Mouse (Mus musculus) neural tube, embryonic 15.5 days (tissue): ENCODE results near the gene Lrrc8a. TPM values are rescaled to one million over a fixed set of nuclear protein-coding genes. Genes with fewer than 3 reads are reported as not detected.
A peak's percentile ranks its signal among the peaks of the same experiment; 100 is the strongest.

Experiments used
- ATAC-seq: fragments of 200-750 bp; cut with Nextera tagmentation; 2 replicates; pipeline ENCODE4 v1.8.0; 2017; ENCODE audit warnings: mild to moderate bottlenecking, moderate TSS enrichment, moderate library complexity; ENCODE audit not compliant: low FRiP score
- H3K27ac ChIP-seq: fragments of 300-500 bp; sonication (generic); replicated peaks from 2 replicates; pipeline ENCODE4 v1.5.1; 2015; ENCODE audit warnings: mild to moderate bottlenecking, inconsistent platforms
- H3K27me3 ChIP-seq: fragments of 300-500 bp; sonication (generic); replicated peaks from 2 replicates; pipeline ENCODE4 v1.6.1; 2015; ENCODE audit warnings: inconsistent platforms
- H3K36me3 ChIP-seq: fragments of 300-500 bp; sonication (generic); 2 replicates; pipeline ENCODE4 v1.6.1; 2015; ENCODE audit warnings: inconsistent platforms
- H3K4me1 ChIP-seq: fragments of 300-500 bp; sonication (generic); 2 replicates; pipeline ENCODE4 v1.6.1; 2015; ENCODE audit warnings: inconsistent platforms
- H3K4me2 ChIP-seq: fragments of 300-500 bp; sonication (generic); 2 replicates; pipeline ENCODE4 v1.6.1; 2015; ENCODE audit warnings: inconsistent platforms, mild to moderate bottlenecking, moderate library complexity
- H3K4me3 ChIP-seq: fragments of 300-500 bp; sonication (generic); replicated peaks from 2 replicates; pipeline ENCODE4 v1.5.1; 2015; ENCODE audit warnings: mild to moderate bottlenecking, inconsistent platforms
- H3K9ac ChIP-seq: fragments of 300-500 bp; sonication (generic); replicated peaks from 2 replicates; pipeline ENCODE4 v1.6.1; 2015; ENCODE audit warnings: mild to moderate bottlenecking, inconsistent platforms
- H3K9me3 ChIP-seq: fragments of 300-500 bp; sonication (generic); replicated peaks from 2 replicates; pipeline ENCODE4 v1.6.1; 2016; ENCODE audit warnings: inconsistent platforms
- WGBS: fragments of 180-500 bp; shearing (Covaris S2); methylation state at CpG from one replicate; pipeline ENCODE4 v1.1.7; 2015; ENCODE audit warnings: mixed read lengths; 5-methylcytosine and 5-hydroxymethylcytosine counted together
- polyA plus RNA-seq: library from polyadenylated mRNA; unstranded; fragments of >200 nt; fragmentation: Nextera tagmentation; extraction: Ambion mirVana; gene quantifications from 2 replicates; pipeline ENCODE4 v1.2.1, GENCODE M21; 2015

Gene Lrrc8a
- polyA plus RNA-seq: 47.5 and 49.1 TPM in 2 replicates

- Histone ChIP-seq H3K4me1 (peaks cover 36% of the 10 kb centered on the region), H3K27me3 (no peaks in the 10 kb centered on the region), H3K36me3 (peaks cover 26% of the 10 kb centered on the region), H3K9ac (peak within 1 kb of the TSS; percentile 92), H3K27ac (peak within 1 kb of the TSS; percentile 94), H3K9me3 (no peaks in the 10 kb centered on the region), H3K4me2 (peak within 1 kb of the TSS; percentile 78), H3K4me3 (peak within 1 kb of the TSS; percentile 84)
- WGBS: under 1% methylated on average over 64 of the region's 67 CpGs
- ATAC-seq: peak; percentile 98
Observed at GRCm38 (mm10) chr2:30237199-30237880, at the start of gene Lrrc8a. Gene Lrrc8a, plus strand, starts transcription at chr2:30237715.

- ATAC-seq: no peak
- Histone ChIP-seq H3K9ac (no peak overlapping the region), H3K4me3 (no peak overlapping the region), H3K9me3 (no peaks in the 10 kb centered on the region), H3K27me3 (no peaks in the 10 kb centered on the region), H3K4me2 (no peak overlapping the region), H3K4me1 (no peaks in the 10 kb centered on the region), H3K36me3 (peaks cover 11% of the 10 kb centered on the region), H3K27ac (no peak overlapping the region)
- 93% methylated on average over 12 of the region's 12 CpGs for WGBS
Observed at GRCm38 (mm10) chr2:30191790-30192580, 45.5 kb upstream of the Lrrc8a start.

GRCm38 (mm10) chr2:30194656-30195055, 42.9 kb upstream of the Lrrc8a start:
- no peak for ATAC-seq
- Histone ChIP-seq H3K9ac (no peak overlapping the region), H3K4me1 (no peaks in the 10 kb centered on the region), H3K27me3 (no peaks in the 10 kb centered on the region), H3K36me3 (peaks cover 5% of the 10 kb centered on the region; the same call in 1 of the 2 replicates), H3K9me3 (no peaks in the 10 kb centered on the region), H3K4me2 (no peak overlapping the region), H3K27ac (no peak overlapping the region), H3K4me3 (no peak overlapping the region)
- WGBS: 81% methylated on average over 3 of the region's 3 CpGs

- H3K9me3 ChIP-seq: no peaks in the 10 kb centered on the region
- H3K4me3 ChIP-seq: no peak overlapping the region
- no peaks in the 10 kb centered on the region for H3K27me3 ChIP-seq
- H3K36me3 ChIP-seq: no peaks in the 10 kb centered on the region
- H3K9ac ChIP-seq: no peak overlapping the region
- H3K4me2 ChIP-seq: no peak overlapping the region
- H3K4me1 ChIP-seq: no peaks in the 10 kb centered on the region
- no peak overlapping the region for H3K27ac ChIP-seq
- WGBS: 60% methylated on average over 4 of the region's 4 CpGs
- ATAC-seq: no peak
Observed at GRCm38 (mm10) chr2:30198021-30198420, 39.5 kb upstream of the Lrrc8a start.

GRCm38 (mm10) chr2:30199984-30200383, 37.5 kb upstream of the Lrrc8a start:
- Histone ChIP-seq H3K27me3 (no peaks in the 10 kb centered on the region), H3K4me3 (no peak overlapping the region), H3K36me3 (no peaks in the 10 kb centered on the region), H3K4me2 (no peak overlapping the region), H3K9ac (no peak overlapping the region), H3K9me3 (no peaks in the 10 kb centered on the region), H3K27ac (no peak overlapping the region), H3K4me1 (peaks cover 11% of the 10 kb centered on the region)
- no peak for ATAC-seq
- WGBS: 67% methylated on average over 1 of the region's 1 CpGs

- H3K36me3 ChIP-seq: no peaks in the 10 kb centered on the region
- no peak overlapping the region for H3K9ac ChIP-seq
- 87% methylated on average over 5 of the region's 5 CpGs for WGBS
- no peak for ATAC-seq
- H3K4me2 ChIP-seq: no peak overlapping the region
- no peak overlapping the region for H3K4me3 ChIP-seq
- no peak overlapping the region for H3K27ac ChIP-seq
- H3K4me1 ChIP-seq: peaks cover 12% of the 10 kb centered on the region
- H3K27me3 ChIP-seq: no peaks in the 10 kb centered on the region
- H3K9me3 ChIP-seq: no peaks in the 10 kb centered on the region
Observed at GRCm38 (mm10) chr2:30200388-30200925, 37.1 kb upstream of the Lrrc8a start.

GRCm38 (mm10) chr2:30203439-30203838, 34.1 kb upstream of the Lrrc8a start:
- no peak overlapping the region for H3K9ac ChIP-seq
- no peaks in the 10 kb centered on the region for H3K27me3 ChIP-seq
- H3K4me3 ChIP-seq: no peak overlapping the region
- H3K27ac ChIP-seq: no peak overlapping the region
- 80% methylated on average over 7 of the region's 7 CpGs for WGBS
- H3K4me1 ChIP-seq: peaks cover 22% of the 10 kb centered on the region
- no peak overlapping the region for H3K4me2 ChIP-seq
- no peaks in the 10 kb centered on the region for H3K9me3 ChIP-seq
- no peaks in the 10 kb centered on the region for H3K36me3 ChIP-seq
- ATAC-seq: no peak

GRCm38 (mm10) chr2:30205255-30205628, 32.3 kb upstream of the Lrrc8a start:
- H3K4me1 ChIP-seq: peaks cover 22% of the 10 kb centered on the region
- 0% methylated on average over 13 of the region's 13 CpGs for WGBS
- H3K27me3 ChIP-seq: no peaks in the 10 kb centered on the region
- peak overlapping the region; percentile 67 for H3K9ac ChIP-seq
- no peaks in the 10 kb centered on the region for H3K36me3 ChIP-seq
- peak; percentile 76 for ATAC-seq
- peak overlapping the region; percentile 90 for H3K4me2 ChIP-seq
- peak overlapping the region; percentile 86 for H3K27ac ChIP-seq
- peak overlapping the region; percentile 85 for H3K4me3 ChIP-seq
- H3K9me3 ChIP-seq: no peaks in the 10 kb centered on the region

GRCm38 (mm10) chr2:30205629-30206357, 31.7 kb upstream of the Lrrc8a start, which contains the start of gene Kyat1:
Gene Kyat1, minus strand, starts transcription at chr2:30205847.
- H3K4me2 ChIP-seq: peak within 1 kb of the TSS; percentile 90
- peaks cover 22% of the 10 kb centered on the region for H3K4me1 ChIP-seq
- peak within 1 kb of the TSS; percentile 85 for H3K4me3 ChIP-seq
- no peaks in the 10 kb centered on the region for H3K36me3 ChIP-seq
- peak within 1 kb of the TSS; percentile 67 for H3K9ac ChIP-seq
- no peaks in the 10 kb centered on the region for H3K27me3 ChIP-seq
- H3K27ac ChIP-seq: peak within 1 kb of the TSS; percentile 86
- peak; percentile 98 for ATAC-seq
- no peaks in the 10 kb centered on the region for H3K9me3 ChIP-seq
- under 1% methylated on average over 44 of the region's 44 CpGs for WGBS

- Histone ChIP-seq H3K4me2 (no peak overlapping the region), H3K9ac (0 out of 2 replicates have a peak overlapping the region, but pooled peaks have one; percentile 5), H3K27ac (no peak overlapping the region), H3K4me1 (peaks cover 22% of the 10 kb centered on the region), H3K9me3 (no peaks in the 10 kb centered on the region), H3K4me3 (no peak overlapping the region), H3K36me3 (no peaks in the 10 kb centered on the region), H3K27me3 (no peaks in the 10 kb centered on the region)
- no peak for ATAC-seq
- 95% methylated on average over 4 of the region's 4 CpGs for WGBS
Observed at GRCm38 (mm10) chr2:30207401-30207800, 30.1 kb upstream of the Lrrc8a start.

GRCm38 (mm10) chr2:30207886-30208285, 29.6 kb upstream of the Lrrc8a start:
- Histone ChIP-seq H3K36me3 (no peaks in the 10 kb centered on the region), H3K27ac (no peak overlapping the region), H3K4me3 (no peak overlapping the region), H3K27me3 (no peaks in the 10 kb centered on the region), H3K4me1 (peaks cover 22% of the 10 kb centered on the region), H3K9ac (no peak overlapping the region), H3K4me2 (no peak overlapping the region), H3K9me3 (no peaks in the 10 kb centered on the region)
- ATAC-seq: no peak
- WGBS: 76% methylated on average over 5 of the region's 5 CpGs
